Mouse (Mus musculus): ENCODE data around the gene Sdk2. TPM values are rescaled to one million over a fixed set of nuclear protein-coding genes. Genes with fewer than 3 reads are reported as not detected.

Gene Sdk2
- total and polyA plus RNA-seq, 3 experiments = 0.13 TPM; not detected in 2

- no peak for DNase-seq (ENCODE audit: low read depth, low spot score)
- Histone ChIP-seq H3K27ac (ENCODE audit: control insufficient read depth, low read depth, low read length) (no peak overlapping the region), H3K79me2 (ENCODE audit: control insufficient read depth, insufficient read depth, low read length, poor library complexity) (no peaks in the 10 kb centered on the region), H3K27me3 (ENCODE audit: control insufficient read depth in 1 of 2, insufficient read depth in 2 of 2, low read length in 2 of 2) (no peaks in the 10 kb centered on the region), H3K4me1 (ENCODE audit: control insufficient read depth in 1 of 2, insufficient read depth in 2 of 2, low read length in 2 of 2) (no peaks in the 10 kb centered on the region), H3K9me3 (replicated peaks; ENCODE audit: insufficient read depth, low read length) (no peaks in the 10 kb centered on the region), H3K9ac (ENCODE audit: control insufficient read depth, low read depth, low read length, poor library complexity, severe bottlenecking) (no peak overlapping the region), H3K36me3 (ENCODE audit: control insufficient read depth in 1 of 2, insufficient read depth in 2 of 2, low read length in 2 of 2) (no peaks in the 10 kb centered on the region), H3K4me3 (ENCODE audit: control insufficient read depth in 1 of 2, insufficient read depth in 1 of 2, low read depth in 2 of 2, low read length in 2 of 2) (no peak overlapping the region)
- TF ChIP-seq CTCF (IDR thresholded peaks at IDR 0.05 in 2 of 3, conservative IDR thresholded peaks at IDR 0.05 in 1 of 3; ENCODE audit: control insufficient read depth in 1 of 3, insufficient read depth in 1 of 3, low read depth in 2 of 3, low read length in 3 of 3, poor library complexity in 1 of 3, severe bottlenecking in 1 of 3) (no peak), POLR2AphosphoS5 (IDR thresholded peaks at IDR 0.05; ENCODE audit: borderline replicate concordance, low read depth, low read length) (no peak), KAT2A (conservative IDR thresholded peaks at IDR 0.05; ENCODE audit: low read depth, low read length) (no peak), ELF1 (IDR thresholded peaks at IDR 0.05; ENCODE audit: low read depth, low read length) (no peak), UBTF (IDR thresholded peaks at IDR 0.05; ENCODE audit: borderline replicate concordance, insufficient read depth, low read depth, low read length) (no peak), POLR2AphosphoS2 (IDR thresholded peaks at IDR 0.05; ENCODE audit: low read length) (no peak), ZMIZ1 (IDR thresholded peaks at IDR 0.05; ENCODE audit: low read depth, low read length) (no peak), MYB (IDR thresholded peaks at IDR 0.05; ENCODE audit: low read depth, low read length) (no peak), ETS1 (IDR thresholded peaks at IDR 0.05; ENCODE audit: low read depth, low read length) (no peak), GATA1 (IDR thresholded peaks at IDR 0.05; ENCODE audit: low read depth, low read length) (no peak), MEF2A (IDR thresholded peaks at IDR 0.05; ENCODE audit: extremely low read depth, insufficient replicate concordance, low read depth, low read length, poor library complexity, severe bottlenecking) (no peak), E2F4 (IDR thresholded peaks at IDR 0.05; ENCODE audit: borderline replicate concordance, low read depth, low read length) (no peak), ZNF384 (IDR thresholded peaks at IDR 0.05; ENCODE audit: low read depth, low read length) (no peak), MAX (IDR thresholded peaks at IDR 0.05; ENCODE audit: low read length) (no peak), MYC (IDR thresholded peaks at IDR 0.05; ENCODE audit: low read depth, low read length) (no peak), EP300 (IDR thresholded peaks at IDR 0.05; ENCODE audit: low read depth in 1 of 2, low read length in 2 of 2) (no peak)
Measured at GRCm38 (mm10) chr11:114011523-114011922, 55.3 kb downstream of the Sdk2 start.

- Histone ChIP-seq H3K27me3 (ENCODE audit: control insufficient read depth in 1 of 2, insufficient read depth in 2 of 2, low read length in 2 of 2) (no peaks in the 10 kb centered on the region), H3K27ac (ENCODE audit: control insufficient read depth, low read depth, low read length) (no peak overlapping the region), H3K9ac (ENCODE audit: control insufficient read depth, low read depth, low read length, poor library complexity, severe bottlenecking) (no peak overlapping the region), H3K79me2 (ENCODE audit: control insufficient read depth, insufficient read depth, low read length, poor library complexity) (no peaks in the 10 kb centered on the region), H3K36me3 (ENCODE audit: control insufficient read depth in 1 of 2, insufficient read depth in 2 of 2, low read length in 2 of 2) (no peaks in the 10 kb centered on the region), H3K4me1 (ENCODE audit: control insufficient read depth in 1 of 2, insufficient read depth in 2 of 2, low read length in 2 of 2) (no peaks in the 10 kb centered on the region), H3K4me3 (ENCODE audit: control insufficient read depth in 1 of 2, insufficient read depth in 1 of 2, low read depth in 2 of 2, low read length in 2 of 2) (no peak overlapping the region), H3K9me3 (replicated peaks; ENCODE audit: insufficient read depth, low read length) (no peaks in the 10 kb centered on the region)
- TF ChIP-seq TBP (IDR thresholded peaks at IDR 0.05; ENCODE audit: low read depth, low read length) (no peak), TCF12 (IDR thresholded peaks at IDR 0.05; ENCODE audit: low read depth, low read length) (no peak), MEF2A (IDR thresholded peaks at IDR 0.05; ENCODE audit: extremely low read depth, insufficient replicate concordance, low read depth, low read length, poor library complexity, severe bottlenecking) (no peak), EP300 (IDR thresholded peaks at IDR 0.05; ENCODE audit: low read depth in 1 of 2, low read length in 2 of 2) (no peak), POLR2A (IDR thresholded peaks at IDR 0.05; ENCODE audit: control insufficient read depth in 1 of 2, insufficient read depth in 1 of 2, low read depth in 1 of 2, low read length in 2 of 2, poor library complexity in 1 of 2) (no peak), ZNF384 (IDR thresholded peaks at IDR 0.05; ENCODE audit: low read depth, low read length) (no peak), MYC (IDR thresholded peaks at IDR 0.05; ENCODE audit: low read depth, low read length) (no peak), POLR2AphosphoS5 (IDR thresholded peaks at IDR 0.05; ENCODE audit: borderline replicate concordance, low read depth, low read length) (no peak), USF2 (IDR thresholded peaks at IDR 0.05; ENCODE audit: borderline replicate concordance in 1 of 2, insufficient read depth in 1 of 2, low read depth in 1 of 2, low read length in 2 of 2) (no peak), NRF1 (IDR thresholded peaks at IDR 0.05; ENCODE audit: insufficient read depth, low read depth, low read length, poor library complexity, severe bottlenecking) (no peak), HCFC1 (IDR thresholded peaks at IDR 0.05; ENCODE audit: low read depth, low read length) (no peak), SMC3 (IDR thresholded peaks at IDR 0.05; ENCODE audit: low read depth, low read length) (no peak), GATA1 (IDR thresholded peaks at IDR 0.05; ENCODE audit: low read depth, low read length) (no peak), USF1 (IDR thresholded peaks at IDR 0.05; ENCODE audit: low read depth, low read length) (no peak), POLR2AphosphoS2 (IDR thresholded peaks at IDR 0.05; ENCODE audit: low read length) (no peak), ELF1 (IDR thresholded peaks at IDR 0.05; ENCODE audit: low read depth, low read length) (no peak), MYB (IDR thresholded peaks at IDR 0.05; ENCODE audit: low read depth, low read length) (no peak)
- no peak for DNase-seq (ENCODE audit: low read depth, low spot score)
Measured at GRCm38 (mm10) chr11:114005879-114006278, 61.0 kb downstream of the Sdk2 start.
